Mouse (Mus musculus): ENCODE measurements around the gene Nectin3.
"Not testable (repeated sequence)": the region's sequence is repeated elsewhere in the genome, so short reads cannot be mapped to it uniquely, and the experiment has no call there.

Gene Nectin3

DNA sequence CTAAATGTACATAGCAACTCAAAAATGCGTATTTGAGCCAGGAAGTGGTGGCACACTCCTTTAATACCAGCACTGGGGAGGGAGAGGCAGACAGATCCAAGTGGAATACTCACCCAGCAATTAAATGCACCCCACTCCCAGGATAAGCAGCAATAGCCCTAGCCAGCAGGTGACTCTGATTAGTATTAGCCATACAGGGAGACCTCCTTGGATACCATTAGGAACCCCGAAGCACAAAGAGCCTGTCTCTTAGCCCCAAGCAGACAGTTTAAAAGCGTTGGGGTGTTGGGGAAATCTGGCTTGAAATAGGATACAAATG, 87.6 kb downstream of the Nectin3 start:
- DNase-seq = no peak

DNA sequence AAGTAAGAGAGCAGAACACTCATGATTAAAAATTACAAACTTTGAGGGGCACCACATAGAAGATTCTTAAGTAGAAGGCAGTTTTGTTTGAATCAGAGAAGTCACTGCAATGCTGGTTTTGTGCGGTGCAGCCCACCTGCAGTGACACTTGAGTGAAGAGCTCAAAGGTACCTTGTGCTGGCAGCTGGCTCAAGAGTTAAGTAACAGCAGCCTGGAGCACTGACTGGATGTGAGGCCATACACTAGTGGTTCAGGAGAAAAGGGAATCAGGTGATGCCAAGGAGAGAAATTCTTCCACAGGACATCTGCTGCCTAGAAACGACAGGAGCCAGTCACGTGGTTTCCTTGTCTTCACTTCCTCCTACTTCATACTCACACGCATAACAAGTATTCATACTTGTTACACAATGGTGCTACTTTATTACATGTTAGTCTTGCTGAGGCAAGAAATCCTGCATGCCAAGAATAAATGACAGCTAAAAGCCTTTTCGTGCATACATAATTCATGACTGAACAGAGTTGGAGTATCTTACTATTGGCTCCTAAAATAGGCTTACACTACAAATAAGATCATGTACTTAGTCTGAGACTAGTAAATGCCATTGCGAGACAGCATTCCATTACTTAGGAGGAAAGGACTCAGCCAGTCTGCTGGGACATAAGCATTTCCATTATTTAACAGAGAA, 88.1 kb downstream of the Nectin3 start:
- DNase-seq = no peak

DNA sequence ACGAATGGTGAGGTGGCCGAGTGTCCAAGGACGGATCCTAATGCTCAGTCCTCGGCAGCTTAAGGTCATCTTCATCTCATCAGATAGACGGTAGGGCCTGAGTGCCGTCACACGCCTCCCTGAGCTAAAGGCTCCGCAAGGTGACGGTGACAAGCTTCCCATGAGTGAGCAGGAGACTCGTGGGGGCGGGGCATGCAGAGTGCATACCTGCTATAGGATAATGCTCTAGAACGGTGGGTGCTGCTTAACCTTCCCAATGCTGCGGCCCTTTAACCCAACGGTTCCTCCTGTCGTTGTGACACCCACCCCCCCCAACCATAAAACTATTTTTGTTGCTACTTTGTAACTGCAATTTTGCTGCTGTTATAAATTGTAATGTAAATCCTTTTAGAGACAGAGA, 90.3 kb downstream of the Nectin3 start:
- DNase-seq = no peak

DNA sequence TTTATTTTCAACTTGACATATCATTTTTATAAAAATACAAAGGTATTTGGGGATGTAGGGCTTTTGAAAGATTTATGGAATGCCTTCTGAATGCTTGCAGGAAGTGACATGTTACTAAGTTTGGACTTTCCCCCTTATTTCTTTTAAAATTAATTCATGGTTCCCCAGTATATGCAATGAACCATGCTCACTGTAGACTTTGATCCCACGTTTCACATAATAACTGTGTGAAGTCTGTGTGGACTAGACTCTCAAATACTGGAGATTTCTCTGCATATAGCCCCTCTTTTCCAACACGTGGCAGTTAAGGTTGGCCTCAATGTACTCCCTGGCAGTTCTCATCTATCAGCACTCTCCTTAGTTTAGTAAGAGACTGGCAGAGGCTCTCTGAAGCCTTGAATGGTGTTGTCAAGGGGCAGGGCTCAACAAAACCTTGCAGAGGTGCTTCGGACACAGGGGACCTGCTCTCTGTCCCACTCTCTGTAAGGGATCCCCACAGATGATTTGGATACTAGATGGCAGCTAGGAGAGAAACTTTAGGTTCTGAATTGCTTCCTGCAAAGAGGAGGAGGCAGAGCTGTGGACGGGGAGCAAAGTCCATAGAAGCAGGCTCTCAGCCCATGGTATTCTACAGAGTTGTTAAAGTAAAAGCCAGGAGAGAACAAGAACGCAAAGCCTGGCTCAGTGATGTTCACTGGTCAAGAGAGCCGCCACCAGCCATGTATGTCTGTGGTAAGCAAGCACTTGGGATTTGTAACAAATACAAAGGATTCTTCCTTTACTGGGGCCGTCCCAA, 91.3 kb downstream of the Nectin3 start:
- DNase-seq = no peak

DNA sequence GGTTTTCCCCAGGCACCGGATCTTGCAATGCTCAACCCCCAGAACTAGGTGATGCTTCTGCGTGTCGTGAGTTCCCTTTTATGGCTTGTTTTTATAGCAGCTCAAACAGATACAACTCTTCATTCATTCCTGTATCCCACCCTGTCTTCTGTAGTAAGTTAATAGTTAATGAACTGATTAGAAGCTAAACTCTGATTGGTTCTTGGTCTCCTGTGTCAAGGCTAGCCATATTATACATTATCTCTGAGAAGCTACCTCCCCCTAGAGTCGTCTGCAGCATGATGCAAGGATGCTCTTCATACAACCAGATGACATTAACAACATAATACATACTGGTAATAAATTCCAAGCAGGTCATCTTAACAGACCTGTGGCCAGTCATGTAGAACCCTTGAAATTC, 100.4 kb downstream of the Nectin3 start:
- no peak for DNase-seq

DNA sequence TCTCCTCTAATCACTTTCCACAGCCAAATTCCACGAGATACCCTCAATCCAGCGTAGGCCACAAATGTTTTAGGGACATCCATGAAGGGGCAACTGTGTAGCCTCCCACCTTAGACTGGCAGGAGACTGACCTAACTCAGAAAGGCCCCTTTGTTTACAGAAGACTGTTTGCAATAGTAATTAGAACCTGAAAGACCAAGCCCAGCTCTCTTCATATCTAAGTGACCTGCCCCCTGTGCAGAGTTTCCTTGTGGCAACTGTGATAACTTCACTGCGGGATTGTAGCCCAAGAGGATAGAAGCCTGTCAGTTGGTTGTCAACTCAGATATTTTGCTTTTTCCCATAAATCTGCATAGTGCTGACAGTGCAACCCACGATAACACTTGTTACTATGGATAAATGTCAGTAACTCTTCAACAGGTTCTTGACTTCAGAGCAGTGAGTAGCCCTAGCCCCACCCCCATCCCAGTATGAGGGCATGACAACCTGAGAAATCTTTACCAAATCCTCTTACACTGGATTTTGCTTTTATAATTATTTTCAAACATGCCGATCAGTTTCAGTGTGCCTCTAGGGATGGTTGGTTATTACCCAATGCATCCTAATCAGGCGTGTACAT, 108.8 kb downstream of the Nectin3 start:
- no peak for DNase-seq

DNA sequence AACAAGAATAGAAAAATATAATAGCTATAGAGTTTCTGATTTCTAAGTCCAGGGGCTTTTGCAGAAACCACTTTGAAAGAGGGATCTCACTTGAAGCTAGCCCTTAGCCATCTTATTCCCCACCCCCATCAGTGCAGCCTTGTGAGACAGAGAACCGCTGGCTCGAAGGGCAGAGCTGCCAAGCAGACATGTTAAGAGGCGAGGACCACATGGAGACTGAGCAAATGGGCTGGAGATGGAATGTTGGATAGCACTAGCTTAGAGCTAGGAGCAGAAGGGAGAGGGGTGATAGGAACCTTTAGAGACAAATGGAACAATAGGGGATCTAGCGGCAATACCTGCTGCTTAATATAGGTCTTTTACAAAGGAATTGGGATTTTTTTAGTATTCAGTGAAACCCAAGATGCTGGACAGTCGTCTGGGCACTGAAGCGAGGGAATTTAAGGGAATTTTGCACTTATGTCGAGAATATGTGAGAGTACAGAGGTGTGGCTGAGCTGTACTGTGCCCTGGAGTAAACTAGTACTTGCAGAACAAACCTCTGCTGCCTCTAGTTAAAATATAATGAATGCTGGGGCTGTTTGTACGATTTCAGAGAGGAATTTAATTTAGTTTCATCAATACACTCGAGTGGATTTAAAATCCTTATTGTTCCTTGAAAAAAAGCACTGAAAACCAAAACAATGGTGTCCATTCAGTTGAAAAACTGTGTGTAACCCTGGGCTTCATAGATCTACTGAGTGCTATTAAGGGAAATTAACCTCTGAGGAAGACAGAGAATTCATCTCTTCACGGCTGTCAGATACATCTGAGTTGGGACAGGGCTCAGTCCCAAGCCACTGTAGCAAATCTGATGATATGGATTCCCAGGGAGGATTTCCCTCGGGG, 109.6 kb downstream of the Nectin3 start:
- no peak for DNase-seq

DNA sequence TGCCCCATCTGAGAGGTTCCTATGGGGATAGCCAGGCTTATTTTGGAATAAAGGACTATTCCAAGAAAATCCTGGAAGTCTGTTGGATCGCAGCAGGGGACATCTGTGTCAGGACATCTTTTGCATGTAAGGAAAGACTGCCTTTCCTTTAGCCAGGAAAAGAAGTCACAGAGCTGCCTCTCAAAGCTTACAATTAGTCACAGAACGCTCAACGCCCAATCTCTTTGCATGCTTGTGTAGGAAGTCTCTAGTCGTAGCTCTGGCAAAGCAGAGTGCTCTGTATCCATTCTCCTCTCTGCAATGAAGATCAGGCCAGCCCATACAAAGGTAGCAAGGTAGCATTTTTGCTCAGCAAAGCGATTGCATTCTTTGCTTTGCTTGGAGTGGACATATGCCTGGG, 114.0 kb downstream of the Nectin3 start:
- no peak for DNase-seq

DNA sequence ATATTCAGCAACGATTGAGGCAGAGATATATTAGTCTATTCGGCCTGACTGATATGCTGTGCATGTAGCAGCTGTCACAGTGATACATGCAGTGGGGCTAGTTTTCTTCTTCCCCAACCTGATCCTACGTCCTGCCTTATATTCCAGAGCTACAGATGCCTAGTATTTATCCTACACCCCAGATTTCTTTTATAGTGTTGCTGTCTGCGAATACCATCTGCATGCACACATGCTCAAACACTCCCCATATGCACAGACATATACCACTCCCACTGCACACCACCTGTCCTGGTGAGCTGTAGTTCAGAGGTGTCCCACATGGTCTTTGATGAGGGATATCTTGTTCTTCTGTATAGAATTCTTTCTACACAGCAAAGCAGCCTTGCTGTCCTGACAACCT, 115.0 kb downstream of the Nectin3 start:
- no peak for DNase-seq

DNA sequence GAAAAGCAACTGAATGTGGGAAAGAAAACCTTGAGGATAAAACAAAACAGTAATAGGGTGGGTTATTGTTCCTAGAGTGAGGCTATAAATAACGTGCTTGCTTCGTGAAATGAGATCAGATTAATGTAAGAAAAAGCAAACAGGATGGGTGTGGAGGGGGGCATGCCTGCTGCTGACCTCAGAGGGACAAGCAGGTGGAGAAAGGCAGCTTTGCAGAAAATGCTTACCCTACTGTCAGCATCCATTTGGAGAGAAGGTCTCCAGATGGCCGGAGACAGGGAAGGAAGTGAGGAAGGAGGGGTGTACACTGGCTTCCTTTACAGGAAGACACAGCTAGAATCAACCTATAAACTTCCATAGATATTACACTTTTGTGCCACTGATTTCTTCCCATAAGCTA, 121.8 kb downstream of the Nectin3 start:
- no peak for DNase-seq

DNA sequence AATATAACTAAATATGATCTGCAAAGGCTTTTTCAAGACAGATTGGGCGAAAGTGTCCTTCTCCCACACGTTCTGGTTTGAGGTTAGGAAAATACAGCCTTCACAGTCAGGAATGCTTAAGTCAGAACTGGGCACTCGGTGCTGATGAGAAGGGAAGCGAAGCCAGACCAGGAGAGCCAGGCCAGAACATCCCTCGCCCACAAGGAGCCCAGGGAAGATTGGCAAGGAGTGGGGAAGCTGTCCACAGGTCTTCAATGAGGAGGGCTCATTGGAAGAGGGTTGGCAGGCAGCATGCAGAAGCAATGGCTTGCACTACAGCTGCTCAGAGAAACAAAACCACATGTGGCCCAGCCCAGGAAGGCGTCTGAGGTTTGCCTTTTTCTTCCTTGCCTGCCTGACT, 136.3 kb downstream of the Nectin3 start:
- DNase-seq = no peak

DNA sequence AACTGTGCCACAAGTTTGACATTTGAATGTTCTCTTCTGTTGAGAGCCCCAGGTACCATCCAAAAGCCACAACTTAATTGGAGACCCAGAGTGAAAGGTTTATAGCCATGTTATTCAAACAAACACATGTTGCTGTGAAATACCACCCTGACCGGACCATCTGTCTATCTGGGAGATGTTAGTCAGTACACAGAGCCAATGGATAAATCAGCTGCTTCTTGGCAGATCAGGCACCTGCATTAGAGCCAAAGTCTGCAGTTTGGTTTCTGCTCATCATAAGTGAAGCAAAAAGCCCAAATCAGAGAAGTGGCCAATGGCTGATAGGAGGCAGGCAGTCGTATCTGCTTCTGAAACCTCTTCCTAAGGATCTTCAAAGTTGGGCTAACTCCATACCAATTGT, 140.7 kb downstream of the Nectin3 start:
- not testable (repeated sequence) for DNase-seq

DNA sequence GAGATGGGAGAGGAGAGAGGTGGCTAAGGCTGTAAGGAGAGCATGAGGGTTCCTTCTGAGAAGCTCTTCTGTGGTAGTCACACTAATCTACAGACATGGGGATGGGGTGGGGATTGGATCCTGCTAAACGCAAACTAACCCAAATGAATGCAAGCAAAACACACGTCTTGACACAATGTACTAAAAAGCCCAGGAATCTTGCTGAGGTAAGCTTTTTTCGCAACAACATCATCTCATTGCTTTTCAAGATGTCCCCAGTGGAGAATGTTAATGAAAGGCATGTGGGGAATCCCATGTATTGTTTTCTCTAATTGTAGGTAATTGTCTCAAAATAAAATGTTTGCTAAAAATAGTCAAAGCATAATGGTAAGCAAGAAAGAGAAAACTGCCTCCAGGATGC, 141.7 kb downstream of the Nectin3 start:
- DNase-seq = no peak
